Mouse (Mus musculus) right cerebral cortex, postnatal 14 days (tissue): ENCODE data around the gene 1700001P01Rik.
"Not testable (repeated sequence)": the region's sequence is repeated elsewhere in the genome, so short reads cannot be mapped to it uniquely, and the experiment has no call there.

Source experiments
- DNase-seq: peaks from one replicate; pipeline ENCODE4 v3.0.0; 2022

Gene 1700001P01Rik

DNA sequence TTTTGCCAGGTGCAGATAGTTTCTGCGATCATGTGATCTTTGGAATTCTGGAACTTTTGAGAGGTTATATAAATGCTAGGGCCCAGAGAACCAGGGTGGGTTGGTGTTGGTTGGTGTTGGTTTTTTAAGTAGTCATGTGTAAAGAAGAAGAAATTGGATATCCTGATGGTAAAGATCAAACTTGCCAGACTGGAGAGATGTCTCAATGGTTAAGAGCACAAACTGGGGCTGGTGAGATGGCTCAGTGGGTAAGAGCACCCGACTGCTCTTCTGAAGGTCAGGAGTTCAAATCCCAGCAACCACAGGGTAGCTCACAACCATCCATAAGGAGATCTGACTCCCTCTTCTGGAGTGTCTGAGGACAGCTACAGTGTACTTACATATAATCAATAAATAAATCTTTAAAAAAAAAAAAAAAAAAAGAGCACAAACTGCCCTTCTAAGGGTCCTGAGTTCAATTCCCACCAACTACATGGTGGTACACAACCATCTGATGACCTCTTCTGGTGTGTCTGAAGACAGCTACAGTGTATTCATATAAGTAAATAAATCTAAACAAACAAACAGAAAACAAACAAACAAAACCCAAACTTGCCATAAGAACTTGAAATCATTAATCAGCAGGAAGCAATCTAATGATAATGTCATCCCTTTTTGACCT is 15.2 kb upstream of the 1700001P01Rik start:
- DNase-seq: not testable (repeated sequence)

DNA sequence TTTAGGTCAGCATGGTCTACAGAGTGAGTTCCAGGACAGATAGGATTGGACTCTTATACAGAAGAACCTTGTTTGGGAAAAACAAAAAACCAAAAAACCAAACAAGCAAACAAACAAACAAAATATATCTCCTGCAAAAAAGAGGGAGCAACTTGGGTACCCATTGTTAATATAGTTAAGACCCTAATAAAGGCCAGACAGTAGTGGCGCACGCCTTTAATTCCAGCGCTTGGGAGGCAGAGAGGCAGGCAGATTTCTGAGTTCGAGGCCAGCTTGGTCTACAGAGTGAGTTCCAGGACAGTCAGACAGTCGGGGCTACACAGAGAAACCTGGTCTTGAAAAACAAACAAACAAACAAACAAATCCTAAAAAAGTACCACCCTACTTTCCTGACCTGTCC is 14.0 kb upstream of the 1700001P01Rik start:
- DNase-seq: no peak

DNA sequence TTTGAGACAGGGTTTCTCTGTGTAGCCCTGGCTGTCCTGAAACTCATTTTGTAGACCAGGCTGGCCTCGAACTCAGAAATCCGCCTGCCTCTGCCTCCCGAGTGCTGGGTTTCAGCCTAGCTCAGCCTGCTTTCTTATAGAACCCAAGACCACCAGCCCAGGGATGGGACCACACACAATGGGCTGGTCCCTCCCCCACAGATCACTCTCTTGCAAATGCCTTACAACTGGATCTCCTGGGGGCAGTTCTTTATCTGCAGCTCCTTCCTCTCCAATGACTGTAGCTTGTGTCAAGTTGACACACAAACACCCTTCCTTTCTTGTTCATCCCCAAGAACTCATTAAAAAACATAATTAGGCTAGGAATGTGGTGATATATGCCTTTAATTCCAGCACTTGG is 12.2 kb upstream of the 1700001P01Rik start:
- DNase-seq: no peak

DNA sequence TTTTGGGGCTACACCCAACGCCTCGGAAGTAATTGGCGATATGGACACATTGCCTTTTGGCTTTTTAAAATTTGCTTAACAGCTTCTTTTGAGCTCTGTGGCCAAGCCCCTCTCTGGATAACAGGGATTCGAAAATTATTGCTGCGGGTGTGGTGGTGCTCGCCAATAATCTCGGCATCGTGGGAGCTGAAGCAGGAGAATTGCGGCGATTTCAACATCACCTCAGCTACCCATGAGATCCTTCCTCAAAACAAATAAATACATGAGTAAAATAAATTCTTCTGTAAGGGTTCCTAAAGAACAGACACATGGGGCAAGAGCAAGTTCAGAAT is 6.8 kb upstream of the 1700001P01Rik start:
- DNase-seq: no peak

DNA sequence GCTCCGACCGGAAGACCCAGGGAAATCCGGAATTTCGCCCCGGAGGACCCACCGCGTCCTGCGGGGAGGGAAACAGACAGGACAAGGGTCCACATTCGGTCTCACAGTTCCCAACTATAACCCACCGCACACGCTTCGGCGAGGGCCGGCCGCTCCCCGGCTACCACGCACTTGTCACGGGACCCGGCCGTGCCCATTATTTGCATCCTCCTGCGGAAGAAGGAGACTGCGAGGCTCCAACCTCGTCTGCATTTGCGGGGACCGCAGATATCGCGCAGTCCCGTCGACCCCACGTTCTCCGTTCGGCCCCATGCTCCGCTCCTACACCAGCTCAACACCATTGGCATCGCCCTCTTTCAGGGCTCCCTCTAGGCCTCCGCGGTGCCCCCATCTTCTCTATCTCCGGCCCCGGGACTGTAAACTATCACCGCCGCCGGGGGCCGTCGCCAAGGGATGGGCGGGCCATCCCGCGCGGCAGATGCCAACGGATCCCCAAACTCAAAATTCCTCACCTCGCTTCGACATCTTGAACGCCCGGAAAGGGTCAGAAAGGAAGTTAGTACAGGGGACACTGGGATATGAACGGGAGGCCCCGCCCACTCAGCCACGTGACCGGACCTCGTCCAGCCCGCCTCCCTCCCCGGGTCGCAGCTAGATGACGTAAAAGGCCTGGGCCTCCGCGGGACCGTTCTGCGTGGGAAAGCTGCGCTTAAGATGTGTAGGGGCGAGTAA is 6.3 kb upstream of the 1700001P01Rik start, which contains the start of gene Rpl23:
Gene Rpl23, minus strand, starts transcription at position 606 of the 732 bp plus-strand sequence.
- peak; percentile 100 for DNase-seq

DNA sequence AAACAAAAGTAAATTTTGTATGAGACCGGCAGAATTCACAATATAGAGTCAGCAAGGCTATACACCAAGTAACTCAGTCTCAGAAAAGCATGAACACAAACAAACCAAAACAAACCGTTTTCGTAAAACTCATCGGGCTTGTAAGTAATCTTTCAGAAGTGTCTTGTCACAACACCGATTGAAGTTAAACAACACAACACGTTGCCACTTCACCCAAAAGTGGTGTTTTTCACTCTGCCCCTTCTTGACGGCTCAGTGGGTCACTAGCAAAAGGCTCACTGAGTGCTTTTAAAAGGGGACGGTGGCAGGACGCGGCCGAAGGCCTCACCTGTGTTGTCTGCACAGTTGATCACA is 5.7 kb upstream of the 1700001P01Rik start:
- no peak for DNase-seq

DNA sequence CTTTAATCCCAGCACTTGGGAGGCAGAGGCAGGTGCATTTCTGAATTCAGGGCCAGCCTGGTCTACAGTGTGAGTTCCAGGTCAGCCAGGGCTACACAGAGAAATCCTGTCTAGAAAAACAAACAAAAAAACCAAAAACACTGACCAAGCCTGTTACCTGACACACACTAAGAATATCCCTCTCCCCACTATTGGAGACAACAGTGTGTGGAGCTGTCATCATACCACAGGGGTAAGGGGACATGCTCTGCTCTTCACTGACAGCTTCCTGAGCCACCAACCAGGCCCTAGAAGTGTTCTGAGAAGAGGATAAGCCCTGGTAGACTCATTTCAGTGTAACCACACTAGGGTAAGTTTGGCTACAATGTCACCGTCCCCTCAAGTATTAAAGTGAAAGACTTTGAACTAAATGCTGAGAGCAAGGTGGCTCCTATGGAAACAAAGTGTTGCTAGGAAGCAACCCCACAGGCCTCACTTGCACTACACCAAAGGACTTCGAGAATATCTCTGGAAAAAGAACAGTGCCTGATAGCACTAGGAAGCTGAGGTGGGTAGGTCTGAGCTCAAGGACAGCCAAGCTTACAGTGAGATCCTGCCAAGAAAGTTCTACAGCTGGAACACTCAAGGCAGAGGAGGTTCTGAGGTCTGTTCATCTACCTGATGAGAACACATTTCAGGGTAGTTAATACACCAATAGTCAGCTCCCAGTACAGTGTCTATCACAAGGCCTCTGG is 4.4 kb upstream of the 1700001P01Rik start:
- DNase-seq: no peak

DNA sequence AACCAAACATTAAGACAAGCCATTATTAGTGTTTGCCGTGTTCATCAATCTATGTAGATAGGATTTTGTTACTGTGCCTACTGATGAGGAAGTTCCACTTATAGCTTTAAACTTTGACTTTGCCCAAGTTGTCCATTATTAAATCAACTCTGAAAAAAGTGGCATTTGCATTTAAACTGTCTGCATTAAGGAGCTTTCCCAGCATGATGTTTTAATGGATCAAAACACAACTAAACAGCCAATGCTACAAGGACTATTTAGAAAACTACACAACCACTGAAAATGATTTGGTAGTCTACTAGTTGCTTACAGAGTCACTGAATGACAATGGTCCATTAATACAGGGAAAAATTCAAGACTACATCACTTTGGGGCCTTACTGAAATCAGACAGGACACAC is 3.2 kb upstream of the 1700001P01Rik start:
- no peak for DNase-seq

DNA sequence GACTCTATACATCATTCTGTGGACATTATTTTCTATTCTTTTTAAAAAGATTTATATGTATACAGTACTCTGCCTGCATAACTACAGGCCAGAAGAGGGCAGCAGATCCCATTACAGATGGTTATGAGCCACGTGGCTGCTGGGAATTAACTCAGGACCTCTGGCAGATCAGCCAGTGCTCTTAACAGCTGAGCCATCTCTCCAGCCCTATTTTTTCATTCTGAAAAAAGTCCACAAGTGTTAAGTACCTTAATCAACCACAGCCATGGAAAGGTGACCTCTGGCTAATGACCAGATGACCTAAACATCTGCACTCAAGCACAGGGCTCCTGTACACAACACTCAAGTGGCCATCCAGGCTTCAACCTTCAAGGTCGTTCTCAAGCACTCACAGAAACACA is 1.4 kb upstream of the 1700001P01Rik start:
- no peak for DNase-seq

DNA sequence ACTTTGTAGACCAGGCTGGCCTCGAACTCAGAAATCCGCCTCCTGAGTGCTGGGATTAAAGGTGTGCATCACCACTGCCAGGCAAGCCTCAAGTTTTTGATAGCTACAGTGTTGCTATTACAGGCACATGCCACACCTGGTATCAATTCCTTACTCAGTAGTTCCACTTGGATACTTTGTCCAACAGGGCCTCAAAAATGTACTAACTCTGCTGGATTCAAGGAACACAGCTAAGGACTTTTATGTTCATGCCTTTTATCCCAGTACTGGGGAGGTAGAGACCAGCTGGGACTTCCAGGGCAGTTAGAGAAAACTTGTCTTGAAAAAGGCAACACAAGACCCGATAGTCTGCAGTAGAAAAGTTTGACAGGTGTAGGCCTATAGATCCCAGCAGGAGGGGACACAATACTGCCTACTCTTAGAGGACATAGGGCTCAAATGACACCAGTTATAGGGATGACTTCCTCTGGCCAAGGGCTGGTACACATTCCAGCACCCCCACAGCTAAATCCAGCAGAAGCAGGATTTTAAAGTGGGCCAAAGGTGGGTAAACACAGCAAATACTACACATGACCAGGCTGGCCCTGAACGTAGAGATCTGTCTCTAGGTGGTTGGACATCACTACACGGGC is 895 bp upstream of the 1700001P01Rik start:
- DNase-seq: no peak

DNA sequence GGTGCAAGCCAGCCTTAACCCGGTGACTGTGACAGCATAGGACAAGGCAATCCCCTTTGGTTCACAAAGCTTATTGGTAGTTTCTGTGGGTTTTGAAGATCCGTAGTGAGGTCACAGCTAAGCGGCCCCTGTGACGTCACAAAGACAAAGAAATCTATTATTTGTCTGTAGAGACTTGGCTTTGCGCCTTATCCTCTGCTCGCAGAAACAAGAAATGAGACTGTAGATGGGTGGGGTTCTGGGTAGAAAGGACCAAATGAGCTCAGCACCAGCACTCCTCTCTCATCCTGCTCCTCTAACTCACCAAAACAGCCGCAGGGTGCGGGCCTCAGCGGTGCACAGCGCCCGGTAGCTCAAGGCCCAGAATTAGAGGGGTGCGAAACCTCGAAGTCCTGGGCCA is 532 bp downstream of the 1700001P01Rik start:
- no peak for DNase-seq

DNA sequence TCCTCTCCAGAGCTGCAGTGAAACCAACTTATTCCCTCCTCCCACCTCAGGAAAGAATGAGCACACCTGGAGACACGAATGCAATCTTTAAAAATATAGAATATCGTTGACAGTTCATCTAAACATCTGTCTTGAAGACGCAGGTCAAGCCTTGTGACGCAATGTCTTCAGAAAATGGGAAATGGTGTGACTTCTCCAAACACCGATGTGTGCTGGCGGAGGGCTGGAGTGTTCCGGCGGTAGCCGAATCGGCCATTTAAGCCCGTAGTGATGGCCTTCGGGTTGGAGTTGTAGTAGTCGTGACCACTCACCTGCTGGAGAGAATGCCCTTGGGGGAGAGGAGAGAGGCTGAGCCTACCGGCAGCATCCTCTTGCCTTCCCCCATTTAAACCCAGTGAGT is 4.3 kb downstream of the 1700001P01Rik start:
- no peak for DNase-seq

DNA sequence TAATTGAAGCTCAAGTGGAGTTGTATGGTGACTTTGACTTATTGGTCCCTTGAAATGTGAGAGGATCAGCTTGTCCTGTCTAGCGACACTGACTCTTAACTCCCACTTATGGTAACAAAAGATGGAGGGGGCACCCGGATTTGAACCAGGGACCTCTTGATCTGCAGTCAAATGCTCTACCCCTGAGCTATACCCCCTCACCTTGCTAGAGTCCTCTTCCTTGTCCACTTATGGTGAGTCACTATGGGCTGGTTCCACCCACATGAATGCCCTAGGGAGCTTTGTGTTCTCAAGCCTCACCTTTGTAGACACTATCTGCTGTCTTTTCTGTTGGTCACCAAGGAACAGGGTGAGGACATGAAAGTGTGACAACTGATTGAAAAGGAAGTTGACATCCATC is 6.0 kb downstream of the 1700001P01Rik start:
- DNase-seq: no peak

DNA sequence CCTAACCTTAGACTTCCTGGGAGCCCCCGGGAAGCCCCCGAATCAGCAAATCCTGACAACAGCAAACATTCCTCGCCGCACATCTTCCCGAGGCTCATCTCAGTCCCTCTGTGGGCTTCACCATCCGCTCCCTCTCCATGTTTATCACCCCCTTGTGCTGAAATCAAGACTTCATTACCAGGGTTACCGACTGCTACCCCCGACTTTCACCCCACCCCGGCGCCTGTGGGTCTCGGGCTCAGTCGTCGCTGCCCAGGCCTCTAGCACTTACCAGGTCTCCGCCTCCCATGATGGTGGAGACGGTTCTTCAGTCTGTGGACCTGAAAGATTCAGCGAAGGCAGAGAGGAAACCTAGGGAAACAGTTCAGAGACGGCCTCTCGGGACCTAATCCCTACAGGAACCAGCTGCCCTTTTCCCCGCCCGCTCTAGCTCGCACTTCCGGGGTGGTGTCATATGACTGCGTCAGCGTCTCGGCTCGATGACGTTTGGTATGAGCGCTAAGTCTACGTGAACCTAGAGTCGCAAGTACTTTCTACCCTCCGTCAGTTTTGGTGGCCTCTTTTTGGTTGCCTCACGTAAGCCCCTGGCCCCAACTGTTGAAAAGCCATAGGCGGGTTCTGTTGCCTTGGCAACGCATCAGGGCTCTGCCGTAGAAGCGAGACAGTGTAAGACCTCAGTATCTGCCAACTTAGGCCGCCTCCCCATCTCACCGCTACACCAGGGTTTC is 9.4 kb downstream of the 1700001P01Rik start, which contains the start of gene Cwc25:
Gene Cwc25, minus strand, starts transcription at position 403 of the 728 bp plus-strand sequence.
- peak; percentile 93 for DNase-seq

DNA sequence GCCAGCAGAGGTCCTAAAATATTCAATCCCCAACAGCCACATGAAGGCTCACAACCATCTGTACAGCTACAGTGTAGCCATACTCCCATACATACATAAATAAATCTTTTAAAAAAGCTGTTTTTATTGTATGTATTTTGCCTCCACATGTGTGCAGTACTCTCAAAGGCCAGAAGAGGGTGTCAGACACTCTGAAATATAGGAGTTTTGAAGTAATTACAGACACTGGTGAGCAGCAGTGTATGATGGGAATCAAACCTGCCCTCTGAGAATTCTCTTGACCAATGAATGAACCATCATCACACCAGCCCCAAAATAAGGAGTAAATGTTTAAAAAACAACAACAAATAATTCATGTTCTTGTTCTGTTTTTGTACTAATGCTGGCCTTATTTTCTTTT is 14.1 kb downstream of the 1700001P01Rik start:
- DNase-seq: no peak

DNA sequence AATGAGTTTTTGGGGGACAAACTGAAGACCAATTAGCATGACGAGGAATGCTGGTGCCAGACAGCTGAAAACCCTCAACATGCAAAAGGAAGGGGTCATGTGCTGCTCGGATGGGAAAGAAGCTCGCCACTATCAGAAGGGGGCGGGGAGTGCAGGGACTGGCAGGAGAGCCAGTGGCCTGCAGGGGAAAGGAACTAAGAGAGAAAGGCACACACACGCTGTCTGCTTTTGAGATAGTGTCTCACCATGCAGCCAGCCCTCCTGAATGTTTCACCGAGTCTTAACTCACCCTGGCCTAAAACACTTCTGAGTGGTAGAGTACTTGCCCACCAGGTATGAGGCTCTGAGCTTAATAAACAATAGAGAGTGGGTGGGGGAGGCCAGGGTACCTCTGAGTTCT is 16.8 kb downstream of the 1700001P01Rik start:
- no peak for DNase-seq

DNA sequence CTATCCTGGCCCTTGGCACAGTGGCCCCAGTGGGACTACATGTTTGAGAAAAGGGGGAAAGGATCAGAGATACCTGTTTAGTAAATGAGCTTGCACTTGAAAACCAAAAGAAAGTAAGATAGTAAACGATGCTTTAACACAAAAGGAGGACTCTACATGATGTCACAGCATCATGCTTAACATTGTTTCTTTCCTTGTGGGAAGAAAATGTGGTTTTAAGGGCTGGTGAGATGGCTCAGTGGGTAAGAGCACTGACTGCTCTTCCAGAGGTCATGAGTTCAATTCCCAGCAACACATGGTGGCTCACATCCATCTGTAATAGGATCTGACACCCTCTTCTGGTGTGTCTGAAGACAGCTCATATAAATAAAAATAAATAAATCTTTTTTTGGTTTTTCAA is 17.6 kb downstream of the 1700001P01Rik start:
- DNase-seq: no peak

DNA sequence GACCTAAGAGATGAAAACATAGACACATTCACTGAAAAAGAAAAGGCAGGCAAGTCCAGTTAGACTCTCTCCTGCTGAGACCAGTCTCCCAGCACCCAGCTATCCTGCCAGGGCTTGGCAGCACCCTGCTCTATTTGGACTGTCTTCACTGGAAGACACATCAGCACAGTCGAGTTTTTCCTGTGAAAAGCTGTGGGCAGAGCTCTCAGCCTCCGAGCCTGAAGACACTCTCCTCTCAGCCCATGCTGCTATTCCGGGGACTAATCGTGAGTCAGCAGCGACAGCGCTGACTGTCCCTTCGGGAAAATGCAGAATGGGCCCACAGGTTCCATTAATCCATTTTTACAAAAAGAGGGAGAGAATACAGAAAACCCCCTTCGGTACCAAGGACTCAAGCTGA is 22.4 kb downstream of the 1700001P01Rik start:
- no peak for DNase-seq

DNA sequence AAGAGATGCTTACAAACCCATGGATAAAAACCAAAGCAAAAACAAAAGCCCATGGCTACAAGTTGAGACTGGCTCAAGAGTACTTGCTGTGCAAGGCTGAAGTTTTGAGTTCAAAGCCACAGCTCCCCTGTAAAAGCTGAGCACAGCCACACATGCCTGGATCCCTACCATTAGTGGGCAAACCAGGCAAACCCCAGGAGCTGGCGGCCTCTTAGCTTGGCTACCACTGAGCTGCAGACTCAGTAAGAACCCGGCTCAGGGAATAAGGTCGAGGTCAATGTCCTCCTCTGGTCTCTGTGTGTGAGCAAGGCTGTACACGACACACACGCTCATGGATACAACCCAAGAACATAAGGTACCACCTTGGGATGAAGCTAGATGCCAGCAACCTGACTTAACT is 27.2 kb downstream of the 1700001P01Rik start:
- no peak for DNase-seq

DNA sequence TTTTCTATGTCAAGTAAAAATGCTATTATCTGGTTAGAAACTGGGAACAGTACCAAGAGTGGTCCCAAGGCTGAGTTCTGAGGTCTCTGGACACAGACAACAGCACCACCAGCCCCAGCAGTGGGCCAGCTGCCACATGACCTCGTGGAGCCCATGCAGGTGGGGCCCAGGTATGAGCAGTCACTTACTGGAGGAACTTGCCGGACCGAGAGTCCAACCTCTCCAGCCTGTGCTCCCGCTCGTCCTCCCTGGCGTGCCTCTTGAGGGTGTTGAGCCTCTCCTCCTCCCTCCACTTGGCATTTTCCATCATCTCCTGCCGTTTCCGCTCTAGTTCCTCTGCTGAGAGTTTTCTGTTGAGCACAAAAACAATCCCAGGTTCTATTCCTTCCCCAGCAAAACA is 27.9 kb downstream of the 1700001P01Rik start:
- DNase-seq: no peak

DNA sequence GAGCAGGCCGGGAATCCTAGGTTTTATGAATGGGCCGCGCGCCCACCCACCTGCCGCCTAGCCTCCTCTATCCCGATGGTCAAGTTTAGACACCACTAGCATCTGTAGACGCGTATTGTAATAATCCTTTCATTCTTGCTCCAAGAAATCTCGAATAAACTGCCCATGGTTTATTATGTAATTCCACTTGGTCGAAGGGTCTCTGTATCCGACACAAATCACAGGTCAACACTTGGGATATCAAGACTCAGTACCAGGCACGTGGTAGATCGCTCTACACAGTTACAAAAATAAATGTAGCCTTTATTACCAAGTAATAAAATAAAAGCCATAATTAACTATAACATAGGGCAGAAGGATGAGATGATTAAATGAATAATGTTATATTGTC is 30.4 kb downstream of the 1700001P01Rik start:
- DNase-seq: no peak

DNA sequence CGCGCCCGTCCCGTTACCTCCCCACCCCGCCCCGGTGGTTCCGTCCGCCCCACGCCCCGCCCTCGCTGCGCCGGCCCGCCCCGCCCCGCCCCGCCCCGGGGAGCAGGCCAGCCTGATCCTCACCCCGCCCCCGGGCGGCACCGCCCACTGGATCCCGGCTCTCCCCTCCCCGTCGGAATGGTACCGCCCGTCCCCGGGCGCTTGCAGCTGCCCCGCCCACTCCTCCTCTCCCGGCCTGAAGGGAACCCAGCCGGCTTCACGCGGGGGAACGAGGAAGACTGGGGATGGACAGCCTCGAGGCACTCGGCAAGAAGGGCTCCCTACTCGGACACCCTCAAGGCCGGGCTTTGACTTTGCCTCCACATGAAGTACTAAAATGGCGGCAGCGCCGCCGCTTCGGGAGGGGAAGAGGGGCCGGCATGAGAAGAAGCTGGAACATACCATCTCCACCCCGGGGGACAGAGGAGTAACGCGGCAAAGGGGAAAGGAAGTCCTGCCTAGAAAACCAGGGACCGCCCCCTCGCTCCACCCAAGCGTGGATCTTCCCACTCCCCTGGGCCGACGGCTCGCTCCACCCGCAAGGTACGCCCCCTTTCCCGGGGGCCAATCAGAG is 30.9 kb downstream of the 1700001P01Rik start:
- peak; percentile 98 for DNase-seq
